Mouse (Mus musculus) E14TG2a.4 (cell line): Measurements from ENCODE around the gene Apba1.

Experiments used
- H3K27me3 ChIP-seq: 2 replicates; pipeline ENCODE4 v1.6.1; 2014; ENCODE audit warnings: low read length, control low read depth; ENCODE audit not compliant: insufficient read depth
- H3K36me3 ChIP-seq: 2 replicates; pipeline ENCODE4 v1.6.1; 2014; ENCODE audit warnings: low read length, control low read depth; ENCODE audit not compliant: insufficient read depth
- H3K4me1 ChIP-seq: replicated peaks from 2 replicates; pipeline ENCODE4 v1.6.1; 2014; ENCODE audit warnings: low read depth, low read length, control low read depth
- H3K4me3 ChIP-seq: replicated peaks from 2 replicates; pipeline ENCODE4 v1.5.1; 2014; ENCODE audit warnings: mild to moderate bottlenecking, low read length
- H3K9me3 ChIP-seq: 2 replicates; pipeline ENCODE4 v1.6.1; 2014; ENCODE audit warnings: low read length, control low read depth
- CTCF ChIP-seq: conservative IDR thresholded peaks from 2 replicates; pipeline ENCODE4 v1.5.1; 2014; ENCODE audit warnings: low read length
- NANOG ChIP-seq: IDR thresholded peaks from 2 replicates; pipeline ENCODE4 v1.6.1; 2014; ENCODE audit warnings: borderline replicate concordance, low read length, mixed read lengths
- POU5F1 ChIP-seq: IDR thresholded peaks from 2 replicates; pipeline ENCODE4 v1.6.1; 2014; ENCODE audit warnings: low read length, borderline replicate concordance

Gene Apba1

GRCm38 (mm10) chr19:23968125-23968861, 209.6 kb downstream of the Apba1 start:
- Histone ChIP-seq H3K4me1 (peaks cover 24% of the 10 kb centered on the region), H3K4me3 (no peak overlapping the region), H3K9me3 (no peaks in the 10 kb centered on the region; the same call in 1 of the 2 replicates), H3K27me3 (peaks cover 16% of the 10 kb centered on the region), H3K36me3 (no peaks in the 10 kb centered on the region)
- TF ChIP-seq NANOG (no peak), CTCF (no peak), POU5F1 (no peak)

- peaks cover 10% of the 10 kb centered on the region for H3K27me3 ChIP-seq
- TF ChIP-seq NANOG (no peak), POU5F1 (no peak), CTCF (no peak)
- H3K4me1 ChIP-seq = peaks cover 25% of the 10 kb centered on the region
- H3K4me3 ChIP-seq = no peak overlapping the region
- no peaks in the 10 kb centered on the region for H3K36me3 ChIP-seq
- H3K9me3 ChIP-seq = no peaks in the 10 kb centered on the region
Observed at GRCm38 (mm10) chr19:23968862-23969225, 210.2 kb downstream of the Apba1 start.

GRCm38 (mm10) chr19:23970374-23970773, 211.7 kb downstream of the Apba1 start:
- Histone ChIP-seq H3K4me1 (peaks cover 25% of the 10 kb centered on the region), H3K9me3 (no peaks in the 10 kb centered on the region), H3K27me3 (no peaks in the 10 kb centered on the region), H3K36me3 (no peaks in the 10 kb centered on the region), H3K4me3 (no peak overlapping the region)
- TF ChIP-seq POU5F1 = no peak
- TF ChIP-seq NANOG = no peak
- TF ChIP-seq CTCF = no peak

GRCm38 (mm10) chr19:23971391-23971790, 212.7 kb downstream of the Apba1 start:
- Histone ChIP-seq H3K4me3 (no peak overlapping the region), H3K27me3 (no peaks in the 10 kb centered on the region; the same call in 1 of the 2 replicates), H3K9me3 (no peaks in the 10 kb centered on the region), H3K36me3 (no peaks in the 10 kb centered on the region), H3K4me1 (peaks cover 25% of the 10 kb centered on the region)
- TF ChIP-seq NANOG = no peak
- TF ChIP-seq POU5F1 = no peak
- no peak for TF ChIP-seq CTCF

- no peaks in the 10 kb centered on the region for H3K36me3 ChIP-seq
- no peaks in the 10 kb centered on the region for H3K9me3 ChIP-seq
- peaks cover 22% of the 10 kb centered on the region for H3K4me1 ChIP-seq
- no peak overlapping the region for H3K4me3 ChIP-seq
- no peaks in the 10 kb centered on the region; the same call in 1 of the 2 replicates for H3K27me3 ChIP-seq
- TF ChIP-seq POU5F1 (no peak), CTCF (no peak), NANOG (no peak)
Observed at GRCm38 (mm10) chr19:23972881-23973649, 214.4 kb downstream of the Apba1 start.

GRCm38 (mm10) chr19:23977901-23978443, 219.3 kb downstream of the Apba1 start:
- Histone ChIP-seq H3K9me3 (no peaks in the 10 kb centered on the region), H3K36me3 (no peaks in the 10 kb centered on the region)
- TF ChIP-seq NANOG = no peak
- TF ChIP-seq POU5F1 = no peak
- TF ChIP-seq CTCF = no peak

GRCm38 (mm10) chr19:23980598-23980997, 221.9 kb downstream of the Apba1 start:
- Histone ChIP-seq H3K4me1 (no peaks in the 10 kb centered on the region), H3K9me3 (no peaks in the 10 kb centered on the region), H3K4me3 (no peak overlapping the region), H3K27me3 (peaks cover 8% of the 10 kb centered on the region), H3K36me3 (no peaks in the 10 kb centered on the region)
- TF ChIP-seq CTCF (no peak), NANOG (no peak), POU5F1 (no peak)

More at GRCm38 (mm10) chr19:23977901-23978443, 219.3 kb downstream of the Apba1 start:
- H3K4me3 ChIP-seq = no peak overlapping the region
- H3K27me3 ChIP-seq = peaks cover 5% of the 10 kb centered on the region; the same call in 1 of the 2 replicates
- H3K4me1 ChIP-seq = peaks cover 4% of the 10 kb centered on the region

- Histone ChIP-seq H3K9me3 (no peaks in the 10 kb centered on the region), H3K4me1 (no peaks in the 10 kb centered on the region), H3K36me3 (no peaks in the 10 kb centered on the region), H3K27me3 (peaks cover 8% of the 10 kb centered on the region), H3K4me3 (no peak overlapping the region)
- no peak for TF ChIP-seq POU5F1
- TF ChIP-seq NANOG = no peak
Observed at GRCm38 (mm10) chr19:23984186-23984585, 225.5 kb downstream of the Apba1 start.
